Mouse (Mus musculus) urinary bladder, postnatal 10 days (tissue): ENCODE data around the gene Raver2.

Source experiments
- DNase-seq: peaks from one replicate; pipeline ENCODE4 v3.0.0; 2022; ENCODE audit warnings: low spot score

Raver2 gene

DNA sequence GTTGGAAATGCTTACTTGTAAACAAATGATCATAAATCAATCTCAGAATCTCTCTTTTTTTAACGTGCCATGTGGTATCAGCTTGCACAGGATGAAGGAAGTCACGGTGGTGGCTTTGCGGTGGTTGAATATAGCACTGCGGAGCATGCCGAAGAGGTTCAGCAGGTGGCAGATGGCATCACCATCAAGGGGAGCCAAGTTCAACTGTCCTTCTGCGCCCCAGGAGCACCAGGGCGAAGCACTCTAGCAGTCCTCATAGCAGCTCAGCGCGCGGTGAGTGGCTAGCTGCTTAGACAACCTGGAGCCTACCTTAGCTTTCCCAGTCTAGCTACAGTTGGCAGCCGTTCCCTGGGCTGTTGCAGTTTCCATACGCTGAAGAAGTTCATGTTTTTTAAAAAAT is 38.3 kb downstream of the Raver2 start:
- DNase-seq, result no peak

GRCm38 (mm10) chr4:101121002-101121401 is 52.2 kb downstream of the Raver2 start:
- DNase-seq, result no peak

DNA sequence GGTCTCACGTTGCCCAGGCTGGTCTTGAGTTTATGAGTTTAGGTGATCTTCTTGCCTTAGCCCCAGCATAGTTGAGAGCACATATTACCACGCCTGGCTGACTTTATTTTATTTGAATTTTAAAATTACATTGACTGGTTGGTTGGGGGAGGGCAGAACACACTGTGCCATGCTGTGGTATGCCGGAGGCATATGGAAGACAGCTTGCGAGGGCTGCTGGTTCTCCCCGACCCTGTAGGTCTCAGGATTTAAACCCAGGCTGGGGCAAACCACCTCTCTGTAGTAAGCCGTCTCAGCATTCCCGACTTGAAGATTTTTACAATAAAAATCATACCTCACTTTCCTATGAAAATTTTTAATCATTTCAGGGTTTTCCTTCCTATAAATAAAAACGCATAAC is 66.2 kb downstream of the Raver2 start:
- no peak for DNase-seq

- DNase-seq, result no peak
Measured at GRCm38 (mm10) chr4:101135909-101136308, 67.1 kb downstream of the Raver2 start.

- no peak for DNase-seq
Measured at GRCm38 (mm10) chr4:101137975-101138374, 69.2 kb downstream of the Raver2 start.

- DNase-seq, result no peak
Measured at GRCm38 (mm10) chr4:101141768-101142167, 73.0 kb downstream of the Raver2 start.

- no peak for DNase-seq
Measured at GRCm38 (mm10) chr4:101143901-101144300, 75.1 kb downstream of the Raver2 start.

- no peak for DNase-seq
Measured at GRCm38 (mm10) chr4:101144361-101144760, 75.6 kb downstream of the Raver2 start.

GRCm38 (mm10) chr4:101144790-101145189 is 76.0 kb downstream of the Raver2 start:
- no peak for DNase-seq

- DNase-seq, result no peak
Measured at GRCm38 (mm10) chr4:101146047-101146745, 77.4 kb downstream of the Raver2 start.

GRCm38 (mm10) chr4:101146891-101147655 is 78.3 kb downstream of the Raver2 start:
- no peak for DNase-seq

DNA sequence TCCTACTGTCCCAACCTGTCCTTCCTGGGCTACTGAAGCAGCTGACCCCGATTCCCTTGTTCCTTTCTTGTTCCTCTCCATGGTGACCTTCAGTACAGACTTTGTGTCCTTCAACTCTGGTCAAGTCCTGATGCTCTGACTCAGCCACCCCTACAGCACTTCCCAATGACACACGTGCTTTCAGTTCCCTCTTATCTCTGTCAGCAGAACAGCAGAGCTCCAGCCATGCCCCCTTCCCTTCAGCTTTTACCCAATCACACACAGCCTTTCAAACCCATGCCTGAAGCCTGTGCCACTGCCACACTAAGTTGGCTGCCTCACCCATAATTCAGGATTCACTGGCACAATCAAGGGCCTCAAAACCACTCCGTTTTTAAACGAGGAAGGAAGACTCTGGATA is 86.8 kb downstream of the Raver2 start:
- no peak for DNase-seq

DNA sequence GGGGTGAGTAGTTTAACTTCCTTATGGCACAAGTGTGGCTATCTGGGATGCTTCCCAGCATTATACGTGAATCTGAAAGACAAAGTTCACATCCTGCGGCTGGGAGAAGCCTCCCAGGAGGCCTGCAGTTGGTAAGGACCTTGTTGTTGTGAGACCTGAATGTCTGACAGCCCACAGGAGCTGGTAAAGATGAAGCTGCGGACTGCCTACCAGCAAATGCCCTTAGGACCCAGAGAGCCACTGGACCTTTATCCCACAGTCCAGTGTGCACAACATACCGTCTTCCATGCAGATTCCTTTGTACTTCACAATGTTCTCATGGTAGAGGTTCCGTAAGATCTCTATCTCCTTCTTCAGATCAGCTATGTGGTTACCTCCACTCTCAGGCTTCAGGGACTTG is 88.7 kb downstream of the Raver2 start:
- DNase-seq, result no peak

DNA sequence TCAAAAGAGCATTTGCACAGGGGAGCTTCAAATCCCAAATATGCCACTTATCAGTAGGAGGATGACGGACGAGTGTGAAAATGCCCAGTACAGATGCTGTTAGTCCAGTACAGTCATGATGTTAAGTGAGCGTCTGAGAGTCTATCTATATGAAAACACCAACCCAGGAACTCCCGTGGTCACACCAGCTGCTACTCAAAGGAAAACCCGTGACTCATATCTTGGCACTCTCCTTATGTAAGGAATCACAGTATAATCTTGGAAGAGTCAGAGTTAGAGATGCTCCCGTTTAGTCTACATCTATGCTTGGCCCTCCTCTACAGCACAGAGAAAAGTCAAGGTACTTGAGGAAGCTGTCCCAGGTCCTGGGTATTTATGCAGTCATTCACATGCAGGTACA is 89.5 kb downstream of the Raver2 start:
- no peak for DNase-seq

DNA sequence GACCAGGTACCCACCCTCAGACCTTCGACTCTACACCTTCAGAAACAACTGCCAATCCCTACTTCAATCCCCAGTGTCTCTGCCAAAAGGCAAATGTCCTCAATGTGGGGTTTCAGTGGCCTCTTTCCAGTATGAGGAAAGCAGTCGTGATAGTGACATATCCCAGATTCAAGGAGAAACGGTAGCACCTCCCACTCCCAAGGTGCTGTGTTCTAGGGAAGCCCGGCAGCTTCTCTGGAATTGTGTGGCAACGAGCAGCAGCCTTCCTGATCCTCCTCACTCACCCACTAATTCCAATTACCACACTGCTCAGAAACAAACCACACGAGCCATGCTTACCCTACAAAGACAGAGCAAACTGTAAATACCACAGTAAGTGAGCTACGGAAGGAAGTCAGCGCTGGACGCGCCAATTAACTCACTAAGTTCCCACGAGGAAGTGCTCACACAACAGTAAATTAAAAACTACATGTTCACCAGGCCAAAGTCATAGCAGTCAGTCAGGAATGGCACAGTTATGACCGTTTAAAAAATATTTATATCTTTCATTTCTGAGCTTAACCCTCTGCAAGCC is 90.5 kb downstream of the Raver2 start:
- no peak for DNase-seq

- no peak for DNase-seq
Measured at GRCm38 (mm10) chr4:101160821-101161220, 92.0 kb downstream of the Raver2 start.

DNA sequence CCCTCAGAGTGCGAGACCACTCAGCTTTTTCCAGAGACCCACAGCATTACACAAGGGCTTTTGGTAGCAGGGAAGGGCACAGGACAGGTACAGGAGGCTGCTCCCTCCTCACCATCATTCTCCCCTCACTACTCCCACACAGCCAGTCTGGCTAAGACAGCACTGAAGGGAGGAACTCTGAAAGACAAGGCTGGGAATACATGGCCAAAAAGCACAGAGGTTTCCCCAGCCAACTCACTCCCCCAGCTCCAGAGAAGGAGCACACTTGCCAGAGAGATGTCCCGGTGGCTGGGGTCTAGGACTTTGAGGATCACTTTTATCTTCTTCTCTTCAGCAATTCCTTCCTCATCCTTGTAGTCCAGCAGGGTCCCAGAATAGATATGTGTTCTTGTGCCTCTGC is 95.4 kb downstream of the Raver2 start:
- no peak for DNase-seq

GRCm38 (mm10) chr4:101164673-101165072 is 95.9 kb downstream of the Raver2 start:
- no peak for DNase-seq

DNA sequence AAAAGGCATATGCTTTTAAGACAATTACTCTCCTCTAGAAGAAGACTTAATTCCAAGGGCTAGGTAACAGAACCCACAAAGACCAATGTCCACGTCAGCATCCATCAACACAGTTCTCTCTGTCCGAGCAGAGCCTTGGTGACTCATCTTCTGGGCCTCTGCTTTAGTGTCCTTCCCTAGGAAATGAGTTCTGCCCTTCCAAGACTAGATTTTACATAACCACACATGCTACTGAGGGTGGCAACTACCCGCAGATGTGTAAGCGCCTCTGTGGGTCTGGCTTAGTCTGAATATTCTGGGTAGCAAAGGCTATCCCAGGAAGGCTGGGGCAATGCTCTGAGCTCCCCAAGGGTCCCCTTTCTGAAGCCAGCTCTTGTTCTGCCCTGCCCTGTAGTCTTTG is 97.0 kb downstream of the Raver2 start:
- no peak for DNase-seq

DNA sequence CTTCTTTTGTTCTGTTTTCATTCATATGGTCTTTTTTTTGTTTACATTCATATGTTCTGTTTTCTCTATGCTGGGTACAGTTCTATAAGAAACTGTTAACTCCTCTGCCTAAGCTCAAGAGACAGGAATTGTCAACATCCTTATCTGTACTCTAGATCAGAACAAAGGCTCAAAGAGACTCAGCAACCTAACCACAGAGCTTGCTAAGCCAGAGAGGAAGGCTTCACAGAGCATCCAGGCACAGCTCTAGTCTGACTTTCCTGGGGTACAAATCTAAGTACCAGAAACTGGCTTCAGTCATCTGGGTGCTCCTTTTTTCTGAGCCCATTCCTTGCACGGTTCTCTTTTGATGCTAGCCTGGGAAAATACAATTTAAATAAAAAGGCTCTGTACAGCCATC is 99.0 kb downstream of the Raver2 start:
- DNase-seq, result no peak

DNA sequence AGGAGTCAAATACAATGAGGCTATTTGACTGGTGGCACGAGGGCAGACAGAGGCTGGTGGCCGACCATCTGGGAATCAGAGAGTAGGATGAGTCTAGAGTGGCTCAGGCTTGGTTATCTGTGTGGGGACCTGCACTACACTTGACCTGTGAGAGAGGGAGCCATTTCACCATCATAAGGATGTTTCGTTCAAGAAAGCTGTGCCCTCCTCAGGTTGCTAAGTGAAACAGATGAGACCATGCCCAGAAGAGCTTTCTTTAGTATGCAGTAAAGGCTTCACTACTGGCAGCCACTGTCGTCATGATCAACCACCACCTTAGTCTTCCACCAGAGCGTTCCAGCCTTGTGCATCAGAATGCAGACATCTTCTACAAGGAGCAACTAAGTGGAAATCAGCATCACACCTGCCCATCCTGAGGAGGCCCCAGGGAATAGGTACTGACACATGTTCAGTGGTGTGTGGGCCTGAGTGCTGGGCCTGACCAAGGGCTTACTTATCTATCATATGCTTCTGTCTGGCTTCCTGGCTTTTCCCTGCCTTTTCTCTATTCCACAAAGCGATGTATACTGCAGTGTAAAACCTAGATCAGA is 99.5 kb downstream of the Raver2 start:
- no peak for DNase-seq

GRCm38 (mm10) chr4:101172738-101173137 is 104.0 kb downstream of the Raver2 start:
- no peak for DNase-seq
